Mouse (Mus musculus): ENCODE measurements around the gene Btbd16. TPM values are rescaled to one million over a fixed set of nuclear protein-coding genes. Genes with fewer than 3 reads are reported as not detected.

Gene Btbd16
- polyA plus RNA-seq, 1 experiment from 2014 or later: not detected

DNA sequence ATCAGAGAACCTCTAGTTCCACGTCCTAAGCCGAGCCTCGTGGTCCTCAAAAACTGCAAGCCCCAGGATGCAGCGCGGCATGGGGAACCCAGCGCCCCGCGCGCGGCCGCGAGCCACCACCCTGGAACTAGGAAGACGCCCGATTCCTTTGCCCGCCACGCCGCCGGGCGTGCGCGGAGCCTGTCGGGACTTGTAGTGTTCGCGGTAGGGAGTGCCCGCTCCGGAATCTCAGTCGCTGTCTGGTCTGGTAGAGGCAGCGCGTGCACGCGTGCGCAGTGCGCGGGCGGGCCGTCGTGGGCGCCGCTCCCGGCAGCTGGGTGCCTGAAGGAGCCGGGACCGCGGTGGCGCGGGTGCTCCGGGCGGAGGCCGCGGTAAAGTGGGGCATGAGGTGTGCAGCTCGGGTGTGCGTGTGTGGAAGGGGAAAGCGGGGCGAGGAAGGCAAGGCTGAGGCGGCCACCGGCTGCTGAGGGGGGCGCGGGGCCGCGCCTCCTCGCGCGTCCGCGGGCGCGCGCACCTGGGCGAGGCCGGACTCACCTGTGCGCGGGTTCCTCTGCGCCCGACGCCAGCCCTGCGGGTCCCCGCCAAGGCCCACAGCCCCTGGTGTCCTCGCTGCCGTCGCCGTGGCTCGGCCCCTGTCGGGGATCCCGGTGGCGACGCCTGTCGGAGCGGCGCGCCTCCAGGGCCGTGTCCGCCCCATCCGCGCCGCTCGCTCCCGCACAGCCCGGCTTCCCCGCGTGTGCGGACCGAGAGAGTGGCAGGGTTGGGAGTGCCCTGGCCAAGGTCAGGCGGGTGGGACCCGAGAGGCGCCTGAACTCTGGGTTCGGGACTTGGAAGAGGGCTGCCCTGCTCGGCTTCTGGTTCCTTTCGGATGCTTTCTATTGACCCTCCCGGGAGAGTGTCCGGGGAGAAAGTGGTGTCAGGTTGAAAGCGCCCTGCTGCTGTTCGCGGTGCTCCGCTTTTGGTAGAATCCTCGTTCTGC lies 92.0 kb downstream of the Btbd16 start, which contains the start of gene Plekha1:
Gene Plekha1 (plus strand): TSS at position 144 of the 979 bp plus-strand sequence.
- WGBS: under 1% methylated on average over 107 of the region's 114 CpGs
- peak; percentile 97 for ATAC-seq (ENCODE audit: insufficient number of reproducible peaks, insufficient read depth, low FRiP score, low TSS enrichment, low read depth)
- H3K9ac ChIP-seq (replicated peaks): peak within 1 kb of the TSS; percentile 78
- H3K27me3 ChIP-seq: peaks cover 4% of the 10 kb centered on the region
- peak within 1 kb of the TSS; percentile 78 for H3K4me2 ChIP-seq
- H3K4me1 ChIP-seq (replicated peaks): peaks cover 26% of the 10 kb centered on the region
- no peaks in the 10 kb centered on the region for H3K36me3 ChIP-seq
- H3K9me3 ChIP-seq: no peaks in the 10 kb centered on the region
- H3K4me3 ChIP-seq (replicated peaks): peak within 1 kb of the TSS; percentile 92
- H3K27ac ChIP-seq: peak within 1 kb of the TSS; percentile 80; the same call in 1 of the 2 replicates

GRCm38 (mm10) chr7:130866640-130867039 lies 92.8 kb downstream of the Btbd16 start:
- peak overlapping the region; percentile 92 for H3K4me3 ChIP-seq (replicated peaks)
- no peak overlapping the region for H3K27ac ChIP-seq
- H3K4me1 ChIP-seq (replicated peaks): peaks cover 18% of the 10 kb centered on the region; the same call in 1 of the 2 replicates
- ATAC-seq (ENCODE audit: insufficient number of reproducible peaks, insufficient read depth, low FRiP score, low TSS enrichment, low read depth): no peak
- no peaks in the 10 kb centered on the region for H3K9me3 ChIP-seq
- no peaks in the 10 kb centered on the region for H3K36me3 ChIP-seq
- WGBS: 1% methylated on average over 13 of the region's 13 CpGs
- peaks cover 4% of the 10 kb centered on the region for H3K27me3 ChIP-seq
- H3K4me2 ChIP-seq: peak overlapping the region; percentile 78
- H3K9ac ChIP-seq (replicated peaks): peak overlapping the region; percentile 78

DNA sequence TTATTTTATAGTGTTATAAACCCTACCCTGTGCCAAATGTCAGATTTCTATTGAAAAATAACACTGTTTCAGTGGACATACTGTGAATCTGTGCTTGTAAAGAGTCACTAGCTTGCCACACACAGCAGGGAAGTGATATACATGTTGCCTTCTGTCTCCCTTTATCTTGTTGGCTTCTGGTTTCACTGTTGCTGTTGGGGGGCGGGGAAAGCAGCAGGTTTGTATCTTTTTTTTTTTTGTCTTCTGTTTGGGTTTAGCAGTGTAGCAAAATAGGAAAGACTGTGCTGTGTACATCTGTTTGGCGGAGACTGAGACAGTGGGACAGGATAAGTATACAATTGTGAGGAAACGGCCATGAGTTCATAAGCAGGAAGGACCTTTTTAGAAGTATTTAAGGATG lies 93.4 kb downstream of the Btbd16 start:
- Histone ChIP-seq H3K4me3 (replicated peaks) (no peak overlapping the region), H3K4me1 (replicated peaks) (peaks cover 12% of the 10 kb centered on the region; the same call in 1 of the 2 replicates), H3K9ac (replicated peaks) (no peak overlapping the region), H3K27ac (no peak overlapping the region), H3K4me2 (no peak overlapping the region), H3K36me3 (no peaks in the 10 kb centered on the region), H3K27me3 (peaks cover 4% of the 10 kb centered on the region), H3K9me3 (no peaks in the 10 kb centered on the region)
- 75% methylated on average over 3 of the region's 3 CpGs for WGBS
- no peak for ATAC-seq (ENCODE audit: insufficient number of reproducible peaks, insufficient read depth, low FRiP score, low TSS enrichment, low read depth)

Other genes starting within 250 kb of the Btbd16 start
- 200 and 213 TPM in 2 replicates for gene Nsmce4a, start 201.0 kb upstream of the Btbd16 start, polyA plus RNA-seq (2016; fragmentation: Nextera tagmentation; extraction: Ambion mirVana)
- gene Tacc2, start 196.6 kb upstream of the Btbd16 start, polyA plus RNA-seq (2016; fragmentation: Nextera tagmentation; extraction: Ambion mirVana): 34.8 and 41.3 TPM in 2 replicates
- 33.3 and 37.9 TPM in 2 replicates for gene Plekha1, start 91.7 kb downstream of the Btbd16 start, polyA plus RNA-seq (2016; fragmentation: Nextera tagmentation; extraction: Ambion mirVana)
- gene Htra1, start 162.0 kb downstream of the Btbd16 start, polyA plus RNA-seq (2016; fragmentation: Nextera tagmentation; extraction: Ambion mirVana): 20.4 and 20.9 TPM in 2 replicates

All from limb, embryonic 12.5 days (tissue).